Mouse (Mus musculus): Measurements from ENCODE around the gene Vdac2.

GRCm38 (mm10) chr14:21776201-21776600 is 48.8 kb upstream of the Vdac2 start:
- TF ChIP-seq GATA1 (IDR thresholded peaks at IDR 0.05; ENCODE audit: borderline replicate concordance, low read length) (no peak), FLI1 (IDR thresholded peaks at IDR 0.05; ENCODE audit: low read length) (no peak)
